Mouse (Mus musculus): ENCODE data around the gene Abtb1. TPM values are rescaled to one million over a fixed set of nuclear protein-coding genes. Genes with fewer than 3 reads are reported as not detected.

Gene Abtb1
- total RNA-seq, 2 experiments from 2014 or later, result 29.7 to 30.6 TPM

DNA sequence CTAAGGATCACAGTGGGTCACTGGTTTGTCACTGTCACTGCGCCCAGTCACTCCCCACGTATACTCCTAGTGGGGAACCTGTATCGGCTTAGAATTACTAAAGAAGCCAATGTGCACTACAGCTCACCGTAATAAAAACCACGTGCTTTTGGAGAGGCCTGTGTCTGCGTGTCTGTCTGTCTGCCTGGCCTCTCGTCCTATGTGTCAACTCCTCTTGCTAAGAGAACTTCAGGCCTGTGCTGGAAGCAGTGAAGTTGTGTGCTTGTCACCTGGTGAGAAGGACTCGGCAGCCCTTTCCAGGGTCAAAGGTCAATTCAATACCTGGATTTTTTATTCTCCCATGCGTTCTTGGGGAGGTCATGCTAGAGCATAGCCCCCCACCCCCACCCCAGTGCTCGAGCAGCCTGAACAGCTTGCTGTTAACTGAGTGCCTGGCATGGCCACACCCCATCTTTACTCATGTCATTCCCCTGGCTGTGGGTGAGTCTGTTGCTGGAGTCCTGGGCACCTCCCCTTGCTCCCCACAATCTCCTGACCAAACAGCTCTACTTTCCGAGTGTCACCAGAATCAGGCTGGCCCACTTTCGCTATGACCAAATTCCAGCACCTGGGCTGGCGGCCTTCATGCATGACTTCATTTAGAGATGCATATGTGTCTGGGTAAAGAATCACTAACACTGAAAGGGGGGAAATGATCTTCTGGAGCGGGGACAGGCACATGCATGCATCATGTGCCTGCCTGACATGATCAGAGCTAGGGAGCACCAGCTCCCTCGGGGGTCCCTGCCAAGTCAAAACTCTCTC lies 13.4 kb downstream of the Abtb1 start:
- DNase-seq, result no peak

DNA sequence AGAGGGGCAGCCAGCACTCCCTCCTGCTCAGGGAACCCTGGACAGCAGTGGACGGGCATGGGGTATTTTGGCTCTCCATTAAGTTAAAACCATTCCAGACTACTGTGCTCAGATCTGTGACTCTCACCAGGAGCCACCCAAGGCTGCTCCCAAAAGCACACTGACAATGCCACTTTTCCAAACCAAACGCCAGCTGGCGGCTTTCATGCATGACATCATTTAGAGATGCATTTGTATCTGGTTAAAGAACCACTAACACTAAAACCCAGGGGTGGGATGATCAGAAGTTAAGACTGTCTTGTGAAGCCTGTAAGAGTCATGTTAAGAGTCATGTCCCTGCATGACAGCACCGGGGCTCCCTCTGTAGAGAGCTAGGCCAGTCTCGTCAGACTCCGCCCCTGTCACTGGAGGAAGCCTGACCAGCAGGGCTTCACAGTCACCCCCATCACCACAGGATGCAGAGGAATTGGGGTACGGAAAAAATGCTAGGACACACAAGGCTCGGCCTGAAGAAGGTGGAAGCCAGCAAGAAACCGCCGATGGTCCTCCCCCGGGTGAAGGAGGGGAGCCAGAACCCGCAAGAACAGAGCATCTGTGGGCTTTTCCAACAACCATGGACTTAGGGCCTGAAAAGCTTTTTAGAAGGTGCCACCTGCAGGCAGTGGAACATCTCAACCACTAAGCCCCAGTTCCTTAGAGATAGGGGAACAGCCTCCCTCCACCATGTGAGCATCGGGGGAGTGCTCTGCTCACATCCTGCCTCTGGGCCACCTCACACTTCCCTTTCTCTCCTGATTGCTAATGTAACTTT lies 14.2 kb downstream of the Abtb1 start:
- no peak for DNase-seq

DNA sequence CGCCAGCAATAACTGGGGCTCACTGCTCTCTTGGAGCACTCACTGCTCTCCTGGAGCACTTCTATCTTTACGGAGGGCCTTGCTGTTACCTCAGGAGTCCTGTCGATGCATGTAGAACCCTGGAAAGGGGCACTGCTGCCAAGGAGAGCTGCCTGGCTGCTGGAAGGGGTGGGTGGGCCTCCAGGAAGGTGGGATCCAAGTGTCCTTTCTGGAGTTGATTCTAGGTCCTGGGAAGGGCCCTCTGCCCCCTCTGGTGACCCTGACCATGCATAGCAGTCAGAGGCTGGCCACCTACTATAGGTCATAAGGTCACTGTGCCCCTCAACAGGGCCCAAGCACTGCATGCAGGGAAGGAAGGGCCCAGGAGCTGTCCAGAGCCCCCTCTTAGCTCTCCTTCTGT lies 14.8 kb downstream of the Abtb1 start:
- no peak for DNase-seq

- no peak for DNase-seq
Measured at GRCm38 (mm10) chr6:88826545-88826944, 15.2 kb downstream of the Abtb1 start.

GRCm38 (mm10) chr6:88826088-88826487 lies 15.7 kb downstream of the Abtb1 start:
- DNase-seq, result no peak

GRCm38 (mm10) chr6:88824183-88824582 lies 17.6 kb downstream of the Abtb1 start:
- no peak for DNase-seq

- peak; percentile 44 to 62 for DNase-seq
Measured at GRCm38 (mm10) chr6:88821901-88822300, 19.9 kb downstream of the Abtb1 start.

DNA sequence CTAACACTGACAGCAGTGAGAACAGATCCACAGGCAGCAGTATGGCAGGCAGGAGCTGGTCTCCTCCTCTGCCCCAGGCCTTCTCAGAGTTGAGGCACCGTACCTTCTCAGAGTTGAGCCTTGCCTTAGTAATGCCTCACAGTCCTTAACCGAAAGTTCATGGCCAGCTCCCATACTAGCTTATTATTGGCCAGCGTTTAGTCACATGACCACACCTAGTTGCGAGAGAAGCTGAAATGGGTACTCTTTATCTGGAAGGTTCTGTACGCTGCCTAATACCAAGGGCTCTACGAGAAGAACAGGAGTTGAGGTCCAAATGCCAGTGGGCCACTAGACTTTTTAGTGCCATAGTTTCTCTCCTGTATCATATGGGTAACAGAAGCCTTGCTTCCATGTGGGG lies 20.5 kb downstream of the Abtb1 start:
- DNase-seq, result no peak

- DNase-seq, result no peak
Measured at GRCm38 (mm10) chr6:88820853-88821252, 20.9 kb downstream of the Abtb1 start.

- DNase-seq, result no peak
Measured at GRCm38 (mm10) chr6:88816913-88817312, 24.9 kb downstream of the Abtb1 start.

DNA sequence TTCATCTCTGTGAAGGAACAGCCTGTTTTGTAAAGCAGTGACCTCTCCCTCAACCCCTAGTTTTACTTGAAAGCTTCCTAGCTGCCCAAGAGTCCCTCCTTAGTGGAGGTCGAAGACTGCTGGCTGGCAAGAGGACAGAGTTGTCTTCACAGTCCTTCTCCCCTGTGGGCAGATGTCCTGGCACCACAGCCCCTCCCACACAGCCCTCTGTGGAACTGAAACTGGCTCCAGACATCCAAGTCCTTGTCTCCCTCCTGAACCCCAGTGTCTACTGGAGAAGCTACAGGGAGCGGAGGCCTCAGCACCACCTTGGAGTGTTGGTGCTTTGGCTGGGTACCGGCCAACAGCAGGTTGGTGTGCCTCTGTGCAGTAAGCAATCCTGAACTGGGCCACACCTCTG lies 26.3 kb downstream of the Abtb1 start:
- no peak for DNase-seq

- no peak for DNase-seq
Measured at GRCm38 (mm10) chr6:88815036-88815435, 26.7 kb downstream of the Abtb1 start.

- DNase-seq, result no peak
Measured at GRCm38 (mm10) chr6:88813832-88814231, 28.0 kb downstream of the Abtb1 start.

DNA sequence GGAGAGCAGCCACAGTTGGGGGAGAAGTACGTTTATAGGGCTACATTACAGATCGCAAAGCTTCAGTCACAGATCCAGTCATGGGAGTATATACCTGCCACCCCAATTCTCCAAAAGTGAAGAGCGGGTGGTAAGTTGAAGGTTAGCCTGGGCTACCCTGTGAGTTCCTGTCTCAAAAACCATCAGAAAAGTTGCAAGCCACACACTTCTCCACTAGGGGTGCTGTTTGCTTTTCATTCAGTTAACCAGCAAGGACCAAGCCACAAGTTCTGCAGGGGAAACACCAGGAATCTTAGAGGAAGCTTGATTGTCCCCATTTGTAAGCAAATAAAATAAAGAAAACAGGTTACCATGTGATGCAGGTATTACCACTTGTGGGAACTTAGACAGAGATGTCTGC lies 28.9 kb downstream of the Abtb1 start:
- DNase-seq, result no peak

GRCm38 (mm10) chr6:88811880-88812400 lies 29.8 kb downstream of the Abtb1 start:
- DNase-seq, result no peak

GRCm38 (mm10) chr6:88811396-88811795 lies 30.4 kb downstream of the Abtb1 start:
- no peak for DNase-seq

DNA sequence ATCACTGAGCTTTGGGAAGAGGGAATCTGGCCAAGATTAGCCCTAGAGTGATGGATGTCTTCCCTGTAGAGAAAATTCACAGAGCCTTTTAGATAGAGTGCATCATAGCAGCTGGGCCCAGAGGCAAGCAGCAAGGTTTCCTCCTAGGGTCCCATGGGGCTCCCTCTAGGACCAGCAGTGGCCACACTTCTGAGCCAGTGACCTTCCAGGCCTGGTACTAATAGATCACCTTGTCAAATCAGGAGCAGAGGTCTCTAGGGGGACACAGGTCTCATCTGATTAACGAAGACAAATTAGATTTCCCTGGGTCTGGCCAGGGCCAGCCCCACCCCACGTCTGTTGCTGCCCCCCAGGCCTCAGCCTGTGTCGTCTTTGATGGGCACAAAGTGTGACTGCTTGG lies 31.5 kb downstream of the Abtb1 start:
- no peak for DNase-seq

DNA sequence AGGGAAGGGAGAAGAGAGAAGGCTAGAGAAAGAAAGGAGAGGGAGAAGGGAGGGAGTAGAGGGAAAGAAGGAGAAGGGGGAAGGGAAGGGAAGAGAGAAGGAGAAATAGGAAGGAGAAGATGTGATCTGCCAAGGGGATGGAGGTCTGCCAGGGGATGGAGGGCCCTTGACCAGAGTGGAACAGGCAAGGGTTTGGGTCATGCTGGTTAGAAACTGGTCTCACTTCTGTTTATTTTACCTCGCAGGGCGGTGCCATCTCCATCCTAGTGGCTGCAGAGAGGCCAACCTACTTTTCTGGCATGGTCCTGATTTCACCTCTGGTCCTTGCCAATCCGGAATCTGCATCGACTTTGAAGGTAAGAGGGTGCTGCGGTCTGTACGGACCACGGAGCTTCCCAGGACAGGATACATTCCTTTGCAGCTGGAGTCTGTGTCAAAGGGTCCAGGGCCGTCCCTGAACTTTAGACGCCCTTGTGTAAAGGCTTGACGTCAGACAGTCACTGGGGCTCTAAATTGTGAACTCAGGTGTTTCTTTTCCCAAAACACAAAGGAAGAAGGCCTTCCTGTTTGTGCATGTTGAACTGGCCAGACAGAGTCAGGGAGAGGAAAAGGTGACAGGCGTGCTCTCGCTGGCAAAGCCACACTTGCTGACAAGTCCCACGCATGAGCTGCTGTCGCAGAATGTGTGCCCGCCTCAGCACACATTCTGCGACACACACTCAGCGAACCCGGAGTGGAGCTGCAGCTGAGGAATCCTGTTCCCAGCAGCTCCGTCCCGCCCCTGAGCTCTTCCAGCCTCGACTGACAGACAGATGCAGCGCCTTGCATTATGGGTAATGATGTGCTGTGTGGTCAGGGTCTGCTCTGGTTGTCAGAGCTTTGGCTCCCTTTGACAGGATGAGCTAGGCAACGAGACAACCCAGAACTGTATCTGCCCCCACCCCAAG lies 32.4 kb downstream of the Abtb1 start:
- DNase-seq, result no peak

DNA sequence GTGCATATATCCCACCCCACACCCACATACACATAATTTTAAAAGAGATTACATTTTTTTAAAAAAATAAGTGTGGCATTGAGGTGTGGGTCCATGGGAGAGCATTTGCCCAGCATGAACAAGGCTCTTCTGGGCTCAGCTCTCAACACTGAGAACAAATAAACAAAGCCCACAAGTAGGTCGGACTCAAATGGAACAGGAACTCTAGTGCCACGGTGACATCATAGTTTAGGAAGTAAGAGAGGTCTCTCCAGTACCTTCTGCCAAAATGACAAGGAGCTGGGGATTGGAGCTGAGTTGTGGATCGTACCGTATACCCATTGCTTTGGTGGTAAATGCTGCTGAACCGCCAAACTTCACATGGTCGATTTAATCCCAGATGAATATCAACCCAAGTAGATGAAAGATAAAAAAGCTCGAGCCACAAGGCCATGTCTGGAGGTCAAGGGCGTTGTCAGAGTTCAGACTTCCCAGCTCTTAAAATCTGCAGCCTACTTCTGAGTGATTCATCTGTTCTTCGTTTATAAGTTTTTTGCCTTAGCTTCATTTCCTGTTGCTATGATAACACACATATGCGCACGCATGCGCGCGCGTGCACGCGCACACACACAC lies 36.7 kb downstream of the Abtb1 start:
- no peak for DNase-seq

DNA sequence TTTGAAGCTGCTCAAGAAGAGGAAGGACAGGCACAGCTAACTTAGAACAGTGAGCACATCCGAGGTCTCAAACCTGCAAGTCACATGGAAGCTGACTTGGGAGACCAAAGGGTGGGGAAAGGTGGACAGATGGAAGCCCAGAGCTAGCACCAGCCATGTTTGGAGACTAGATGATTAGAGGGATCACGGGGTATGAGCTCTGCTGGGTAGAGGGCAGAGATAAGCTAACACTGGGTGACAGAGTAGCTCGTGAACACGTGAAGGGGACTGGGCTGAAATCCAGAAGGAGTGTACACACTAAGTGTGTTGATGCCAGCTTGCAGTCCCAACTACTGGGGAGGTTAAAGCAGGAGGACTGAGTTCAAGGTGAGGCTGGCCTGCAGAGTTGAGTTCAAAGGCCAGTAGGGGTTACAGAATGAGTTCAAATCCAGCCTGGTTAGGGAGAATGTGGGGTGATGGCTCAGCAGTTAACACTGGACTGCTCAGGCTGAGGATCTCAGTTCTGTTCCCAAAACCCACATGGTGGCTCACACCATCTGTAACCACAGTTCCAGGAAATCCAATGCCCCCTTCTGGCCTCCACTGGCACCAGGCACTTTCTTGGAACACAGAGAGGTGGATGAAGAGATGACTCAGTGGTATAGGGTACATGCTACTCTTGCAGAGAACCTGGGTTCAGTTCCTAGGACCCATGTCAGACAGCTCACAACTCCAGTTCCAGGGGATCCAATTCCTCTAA lies 37.7 kb downstream of the Abtb1 start:
- no peak for DNase-seq

- no peak for DNase-seq
Measured at GRCm38 (mm10) chr6:88803051-88803450, 38.7 kb downstream of the Abtb1 start.

Measured in layer of hippocampus, postnatal 36 days (tissue).